Mouse (Mus musculus) lung, embryonic 15.5 days (tissue): ENCODE data around the gene Pomt2. TPM values are rescaled to one million over a fixed set of nuclear protein-coding genes. Genes with fewer than 3 reads are reported as not detected.
"Not testable (repeated sequence)": the region's sequence is repeated elsewhere in the genome, so short reads cannot be mapped to it uniquely, and the experiment has no call there.

Experiments
- ATAC-seq: fragments of 200-750 bp; cut with Nextera tagmentation; 2 replicates; pipeline ENCODE4 v1.8.0; 2017; ENCODE audit warnings: moderate number of reproducible peaks, borderline replicate concordance; ENCODE audit not compliant: low FRiP score, low TSS enrichment; ENCODE audit errors: extremely low read depth
- H3K27ac ChIP-seq: fragments of 300-500 bp; sonication (generic); 2 replicates; pipeline ENCODE4 v1.5.1; 2015; ENCODE audit warnings: moderate library complexity, mild to moderate bottlenecking, inconsistent platforms
- H3K27me3 ChIP-seq: fragments of 300-500 bp; sonication (generic); 2 replicates; pipeline ENCODE4 v1.6.1; 2015; ENCODE audit warnings: inconsistent platforms
- H3K36me3 ChIP-seq: fragments of 300-500 bp; sonication (generic); 2 replicates; pipeline ENCODE4 v1.6.1; 2015; ENCODE audit warnings: inconsistent platforms
- H3K4me1 ChIP-seq: fragments of 300-500 bp; sonication (generic); 2 replicates; pipeline ENCODE4 v1.6.1; 2015; ENCODE audit warnings: inconsistent platforms
- H3K4me2 ChIP-seq: fragments of 300-500 bp; sonication (generic); 2 replicates; pipeline ENCODE4 v1.6.1; 2015; ENCODE audit warnings: inconsistent platforms, mild to moderate bottlenecking, moderate library complexity
- H3K4me3 ChIP-seq: fragments of 300-500 bp; sonication (generic); 2 replicates; pipeline ENCODE4 v1.5.1; 2015; ENCODE audit warnings: mild to moderate bottlenecking, inconsistent platforms
- H3K9ac ChIP-seq: fragments of 300-500 bp; sonication (generic); 2 replicates; pipeline ENCODE4 v1.6.1; 2015; ENCODE audit warnings: inconsistent platforms
- H3K9me3 ChIP-seq: fragments of 300-500 bp; sonication (generic); 2 replicates; pipeline ENCODE4 v1.6.1; 2016; ENCODE audit warnings: inconsistent platforms
- WGBS: fragments of 180-500 bp; shearing (Covaris S2); methylation state at CpG from one replicate; pipeline ENCODE4 v1.1.7; 2015; 5-methylcytosine and 5-hydroxymethylcytosine counted together
- polyA plus RNA-seq: library from polyadenylated mRNA; unstranded; fragments of >200 nt; fragmentation: Nextera tagmentation; extraction: Ambion mirVana; gene quantifications from 2 replicates; pipeline ENCODE4 v1.2.1, GENCODE M21; 2015

Gene Pomt2
- polyA plus RNA-seq: 16.4 and 16.8 TPM in 2 replicates

- peak within 1 kb of the TSS; percentile 70 for H3K4me2 ChIP-seq
- under 1% methylated on average over 60 of the region's 61 CpGs for WGBS
- peak within 1 kb of the TSS; percentile 97 for H3K27ac ChIP-seq
- no peaks in the 10 kb centered on the region for H3K27me3 ChIP-seq
- 0 out of 2 replicates have a peak, but pooled peaks cover 5% of the 10 kb centered on the region for H3K36me3 ChIP-seq
- peak within 1 kb of the TSS; percentile 65 for H3K4me3 ChIP-seq
- no peaks in the 10 kb centered on the region for H3K9me3 ChIP-seq
- peak within 1 kb of the TSS; percentile 79 for H3K9ac ChIP-seq
- ATAC-seq: peak; percentile 98
- peaks cover 15% of the 10 kb centered on the region for H3K4me1 ChIP-seq
Observed at GRCm38 (mm10) chr12:87147395-87148089, at the start of gene Pomt2. TSS of gene Pomt2 (minus strand) at chr12:87147968.

GRCm38 (mm10) chr12:87196310-87196709 is 48.5 kb upstream of the Pomt2 start:
- no peaks in the 10 kb centered on the region for H3K27me3 ChIP-seq
- H3K36me3 ChIP-seq: no peaks in the 10 kb centered on the region
- no peak for ATAC-seq
- H3K27ac ChIP-seq: no peak overlapping the region
- no peak overlapping the region for H3K4me2 ChIP-seq
- no peak overlapping the region for H3K4me3 ChIP-seq
- H3K4me1 ChIP-seq: peaks cover 7% of the 10 kb centered on the region
- H3K9me3 ChIP-seq: no peaks in the 10 kb centered on the region
- H3K9ac ChIP-seq: no peak overlapping the region

DNA sequence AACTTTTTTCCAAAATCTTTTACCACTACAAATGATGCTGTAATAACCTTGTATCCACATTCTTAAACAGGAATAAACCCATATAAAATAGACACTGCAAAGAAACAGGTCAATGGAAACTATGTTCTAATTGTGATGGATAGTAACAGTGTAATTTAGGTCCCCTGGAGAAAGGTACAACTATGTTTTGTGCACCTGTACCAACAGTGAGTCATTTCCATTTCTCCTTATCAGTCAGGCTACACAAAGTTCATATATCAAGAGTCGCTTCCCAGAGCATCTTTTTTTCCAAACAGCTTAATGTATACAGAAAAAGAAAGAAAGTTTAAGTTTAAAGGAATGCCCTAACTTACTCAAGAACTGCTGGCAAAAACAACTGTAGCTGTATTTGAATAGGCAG is 47.3 kb upstream of the Pomt2 start:
- H3K27me3 ChIP-seq: no peaks in the 10 kb centered on the region
- no peak overlapping the region for H3K4me3 ChIP-seq
- no peak overlapping the region for H3K27ac ChIP-seq
- no peaks in the 10 kb centered on the region for H3K9me3 ChIP-seq
- H3K4me2 ChIP-seq: no peak overlapping the region
- peaks cover 7% of the 10 kb centered on the region for H3K4me1 ChIP-seq
- 33% methylated on average over 1 of the region's 1 CpGs for WGBS
- H3K36me3 ChIP-seq: no peaks in the 10 kb centered on the region
- no peak for ATAC-seq
- H3K9ac ChIP-seq: no peak overlapping the region

GRCm38 (mm10) chr12:87193008-87193407 is 45.2 kb upstream of the Pomt2 start:
- Histone ChIP-seq H3K4me3 (no peak overlapping the region), H3K9ac (no peak overlapping the region), H3K27me3 (no peaks in the 10 kb centered on the region), H3K4me1 (no peaks in the 10 kb centered on the region), H3K9me3 (no peaks in the 10 kb centered on the region), H3K27ac (no peak overlapping the region), H3K4me2 (no peak overlapping the region), H3K36me3 (no peaks in the 10 kb centered on the region)
- 86% methylated on average over 3 of the region's 3 CpGs for WGBS
- no peak for ATAC-seq

DNA sequence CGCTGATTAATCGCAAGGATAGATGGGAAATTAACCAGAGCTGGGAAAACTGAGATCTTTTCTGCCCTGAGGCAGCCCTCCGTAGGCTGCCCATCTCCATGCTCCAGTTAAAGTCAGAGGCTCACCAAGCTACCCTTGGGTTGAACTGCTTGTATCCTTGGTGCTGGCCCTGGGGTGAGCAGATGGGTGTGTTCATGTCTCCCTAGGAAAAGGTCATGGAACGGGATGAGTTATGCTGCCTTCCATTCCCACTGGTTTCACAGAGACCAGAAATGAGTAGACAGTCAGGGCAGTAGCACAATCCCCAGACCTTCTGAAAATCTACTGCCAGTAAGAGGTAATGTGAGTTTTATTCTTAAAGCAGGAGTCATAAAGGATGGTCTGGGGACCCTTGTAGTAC is 29.9 kb upstream of the Pomt2 start:
- Histone ChIP-seq H3K4me1 (no peaks in the 10 kb centered on the region), H3K27me3 (no peaks in the 10 kb centered on the region), H3K4me2 (no peak overlapping the region), H3K9me3 (no peaks in the 10 kb centered on the region), H3K4me3 (no peak overlapping the region), H3K27ac (no peak overlapping the region), H3K36me3 (no peaks in the 10 kb centered on the region), H3K9ac (no peak overlapping the region)
- ATAC-seq: no peak
- 93% methylated on average over 4 of the region's 4 CpGs for whole genome bisulfite sequencing

GRCm38 (mm10) chr12:87175194-87175946 is 27.6 kb upstream of the Pomt2 start:
- Histone ChIP-seq H3K4me3 (no peak overlapping the region), H3K9me3 (no peaks in the 10 kb centered on the region), H3K27ac (no peak overlapping the region), H3K4me2 (no peak overlapping the region), H3K4me1 (no peaks in the 10 kb centered on the region), H3K9ac (no peak overlapping the region), H3K36me3 (peaks cover 11% of the 10 kb centered on the region), H3K27me3 (no peaks in the 10 kb centered on the region)
- no peak for ATAC-seq
- 75% methylated on average over 4 of the region's 4 CpGs for WGBS

GRCm38 (mm10) chr12:87160815-87161214 is 13.0 kb upstream of the Pomt2 start:
- H3K4me1 ChIP-seq: peaks cover 6% of the 10 kb centered on the region; the same call in 1 of the 2 replicates
- H3K9me3 ChIP-seq: no peaks in the 10 kb centered on the region
- H3K27ac ChIP-seq: no peak overlapping the region
- ATAC-seq: no peak
- no peak overlapping the region for H3K9ac ChIP-seq
- no peak overlapping the region for H3K4me3 ChIP-seq
- H3K4me2 ChIP-seq: no peak overlapping the region
- peaks cover 14% of the 10 kb centered on the region; the same call in 1 of the 2 replicates for H3K36me3 ChIP-seq
- WGBS: 87% methylated on average over 5 of the region's 5 CpGs
- no peaks in the 10 kb centered on the region for H3K27me3 ChIP-seq

DNA sequence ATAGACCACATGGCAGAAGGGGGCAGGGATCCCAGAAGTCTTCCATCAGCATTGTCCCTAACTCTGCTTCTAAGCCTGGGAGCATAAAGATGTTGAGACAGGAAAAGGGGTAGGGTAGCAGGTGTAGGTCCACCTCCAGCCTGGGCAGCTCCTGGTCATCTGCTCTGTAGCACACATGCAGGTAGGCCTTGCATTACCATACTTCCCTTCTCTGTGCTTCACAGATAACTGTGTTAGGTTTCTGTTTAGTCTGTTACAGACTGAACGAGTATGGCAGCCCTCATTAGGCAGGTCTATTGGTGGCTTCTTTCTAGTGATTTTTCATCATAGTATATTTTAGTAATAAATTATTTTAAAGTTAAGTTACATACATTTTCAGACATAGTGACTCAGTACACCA is 12.5 kb upstream of the Pomt2 start:
- Histone ChIP-seq H3K27me3 (no peaks in the 10 kb centered on the region), H3K36me3 (peaks cover 19% of the 10 kb centered on the region; the same call in 1 of the 2 replicates), H3K27ac (no peak overlapping the region), H3K4me3 (no peak overlapping the region), H3K4me2 (no peak overlapping the region), H3K9me3 (no peaks in the 10 kb centered on the region), H3K9ac (no peak overlapping the region), H3K4me1 (peaks cover 6% of the 10 kb centered on the region; the same call in 1 of the 2 replicates)
- ATAC-seq: no peak
- WGBS: 61% methylated on average over 1 of the region's 1 CpGs

DNA sequence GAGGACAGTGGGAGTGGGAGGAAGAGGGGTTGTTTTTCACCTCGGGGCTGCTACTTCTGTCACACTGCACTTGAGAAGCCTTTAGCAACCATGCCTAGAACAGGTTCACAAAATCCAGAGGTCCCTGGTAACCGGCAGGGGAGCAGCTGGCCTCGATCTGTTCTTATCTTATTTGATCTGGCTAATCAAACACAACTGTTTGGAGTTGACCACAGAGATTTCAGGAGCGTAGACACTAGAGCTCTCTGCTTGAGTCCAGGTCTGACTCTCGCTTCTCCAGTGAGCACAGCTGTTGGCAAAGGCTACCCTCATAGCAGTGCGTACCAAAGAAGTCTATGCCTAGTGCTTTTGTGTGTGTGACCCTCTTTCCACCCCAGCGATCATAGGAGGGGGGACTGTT is 10.3 kb upstream of the Pomt2 start:
- H3K9ac ChIP-seq: no peak overlapping the region
- peak overlapping the region; percentile 39 for H3K4me2 ChIP-seq
- peaks cover 11% of the 10 kb centered on the region; the same call in 1 of the 2 replicates for H3K36me3 ChIP-seq
- H3K4me1 ChIP-seq: peaks cover 6% of the 10 kb centered on the region; the same call in 1 of the 2 replicates
- peak overlapping the region; percentile 14; the same call in 1 of the 2 replicates for H3K4me3 ChIP-seq
- H3K27me3 ChIP-seq: no peaks in the 10 kb centered on the region
- WGBS: 43% methylated on average over 7 of the region's 7 CpGs
- H3K27ac ChIP-seq: peak overlapping the region; percentile 75
- no peaks in the 10 kb centered on the region for H3K9me3 ChIP-seq
- ATAC-seq: peak; percentile 68; the same call in 1 of the 2 replicates

GRCm38 (mm10) chr12:87157361-87157760 is 9.6 kb upstream of the Pomt2 start:
- Histone ChIP-seq H3K9me3 (no peaks in the 10 kb centered on the region), H3K27me3 (no peaks in the 10 kb centered on the region), H3K4me1 (peaks cover 6% of the 10 kb centered on the region; the same call in 1 of the 2 replicates), H3K9ac (no peak overlapping the region), H3K4me2 (peak overlapping the region; percentile 39), H3K4me3 (peak overlapping the region; percentile 14), H3K27ac (peak overlapping the region; percentile 75), H3K36me3 (peaks cover 11% of the 10 kb centered on the region; the same call in 1 of the 2 replicates)
- ATAC-seq: peak; percentile 48; the same call in 1 of the 2 replicates
- WGBS: 31% methylated on average over 4 of the region's 4 CpGs

- not testable (repeated sequence) for H3K9ac ChIP-seq, H3K4me3 ChIP-seq, H3K4me2 ChIP-seq, ATAC-seq, H3K9me3 ChIP-seq, H3K27ac ChIP-seq, H3K27me3 ChIP-seq, H3K4me1 ChIP-seq
- H3K36me3 ChIP-seq: peaks cover 13% of the 10 kb centered on the region; the same call in 1 of the 2 replicates
- WGBS: 88% methylated on average over 4 of the region's 4 CpGs
Observed at GRCm38 (mm10) chr12:87154448-87154847, 6.7 kb upstream of the Pomt2 start.

GRCm38 (mm10) chr12:87149471-87149870 is 1.7 kb upstream of the Pomt2 start:
- Histone ChIP-seq H3K4me1 (peaks cover 15% of the 10 kb centered on the region), H3K9me3 (no peaks in the 10 kb centered on the region), H3K4me2 (no peak overlapping the region), H3K27me3 (no peaks in the 10 kb centered on the region), H3K27ac (no peak overlapping the region), H3K9ac (no peak overlapping the region), H3K36me3 (0 out of 2 replicates have a peak, but pooled peaks cover 5% of the 10 kb centered on the region), H3K4me3 (no peak overlapping the region)
- ATAC-seq: no peak
- WGBS: 96% methylated on average over 5 of the region's 5 CpGs
